Mouse (Mus musculus) activated CD4-positive, CD25-positive, alpha-beta regulatory T cell, adult 4 months (primary cell): ENCODE data around the gene Arr3. TPM values are rescaled to one million over a fixed set of nuclear protein-coding genes. Genes with fewer than 3 reads are reported as not detected.
A peak's percentile ranks its signal among the peaks of the same experiment; 100 is the strongest.

Source experiments
- ATAC-seq: one replicate; pipeline ENCODE4 v1.8.0; 2017
- polyA plus RNA-seq, 2 experiments: library from polyadenylated mRNA; unstranded; fragments of 100-300 nt; shearing (Covaris generic); gene quantifications; one replicate each; pipeline ENCODE4 v1.2.1; 2017

Gene Arr3
- not detected for polyA plus RNA-seq

DNA sequence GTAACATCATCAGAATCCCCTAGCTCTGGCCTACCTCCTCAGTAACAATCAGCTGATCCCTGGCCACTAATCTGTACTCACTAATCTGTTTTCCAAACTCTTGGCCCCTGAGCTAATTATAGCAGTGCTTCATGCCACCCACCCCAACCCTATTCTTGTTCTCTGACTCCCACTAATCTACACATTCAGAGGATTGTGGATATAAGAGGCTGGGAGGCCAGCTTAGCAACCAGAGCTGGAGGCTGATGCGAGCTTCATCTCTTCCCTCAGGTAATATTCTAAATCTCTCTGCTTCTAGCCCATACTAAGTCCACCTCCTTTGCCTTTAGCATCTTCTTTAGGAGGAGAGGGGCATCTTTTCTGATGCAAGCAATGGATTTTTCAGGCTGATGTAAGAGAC lies at the start of gene Arr3:
TSS of gene Arr3 (plus strand) at position 184 of the 400 bp plus-strand sequence.
- ATAC-seq, result no peak

DNA sequence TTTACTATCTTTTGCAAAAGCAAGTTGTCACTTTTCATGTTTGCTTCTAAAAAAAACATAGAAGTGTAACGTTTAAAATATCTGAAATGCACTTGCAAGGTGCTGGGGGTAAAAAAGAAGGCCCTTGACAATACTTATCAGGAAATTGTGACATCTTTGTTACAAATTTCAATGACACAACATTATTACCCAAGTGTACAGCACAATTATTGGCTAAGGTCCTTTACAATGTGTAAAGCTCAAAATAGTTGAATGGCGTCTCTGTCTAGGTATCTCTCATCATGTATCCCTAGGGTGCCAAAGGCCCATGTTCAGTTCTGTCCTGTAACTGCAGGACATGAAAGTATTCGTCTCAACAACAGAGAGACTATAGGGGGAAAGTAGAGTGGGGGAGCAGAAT lies 49.3 kb upstream of the Arr3 start:
- ATAC-seq, result no peak

DNA sequence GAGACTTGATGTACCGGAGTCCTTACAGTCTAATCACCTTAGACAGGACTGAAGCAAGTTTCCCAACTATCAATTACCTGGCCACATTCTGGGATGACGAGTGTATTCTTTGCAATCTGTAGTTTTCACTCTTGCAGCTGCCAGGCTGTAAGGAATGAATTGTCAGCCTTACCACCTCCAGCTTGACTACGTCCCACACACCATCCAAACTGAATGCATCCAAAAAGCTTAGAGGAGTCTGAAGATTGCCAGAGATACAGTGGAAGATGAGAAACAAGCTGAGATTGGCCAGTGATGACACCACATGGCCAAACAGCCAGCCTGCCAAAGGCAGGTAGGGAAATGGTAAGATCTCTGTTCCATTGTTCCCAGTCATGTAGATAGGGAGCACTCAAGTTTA lies 39.6 kb upstream of the Arr3 start:
- ATAC-seq, result no peak

DNA sequence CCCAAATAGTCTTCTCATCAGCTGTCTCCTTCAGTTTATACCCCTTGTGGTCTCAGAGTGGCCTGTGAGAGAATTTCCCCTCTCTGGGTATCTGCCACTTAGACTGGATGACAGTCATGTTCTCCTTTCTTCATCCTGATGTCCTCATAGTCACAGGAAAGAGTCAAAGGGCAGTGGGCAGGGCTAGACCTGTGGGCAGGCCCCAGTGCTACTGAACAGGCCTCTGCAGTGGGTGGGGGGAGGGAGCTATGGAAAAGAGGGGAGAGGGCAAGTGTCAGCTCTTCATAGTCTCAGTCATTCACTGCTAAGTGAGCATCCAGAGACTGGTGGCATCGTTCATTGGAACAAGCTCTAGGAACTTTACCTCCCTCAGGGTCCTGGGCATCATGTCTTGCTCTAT lies 33.3 kb upstream of the Arr3 start, which contains the start of gene Awat1:
TSS of gene Awat1 (plus strand) at position 301 of the 400 bp plus-strand sequence.
- ATAC-seq, result no peak

DNA sequence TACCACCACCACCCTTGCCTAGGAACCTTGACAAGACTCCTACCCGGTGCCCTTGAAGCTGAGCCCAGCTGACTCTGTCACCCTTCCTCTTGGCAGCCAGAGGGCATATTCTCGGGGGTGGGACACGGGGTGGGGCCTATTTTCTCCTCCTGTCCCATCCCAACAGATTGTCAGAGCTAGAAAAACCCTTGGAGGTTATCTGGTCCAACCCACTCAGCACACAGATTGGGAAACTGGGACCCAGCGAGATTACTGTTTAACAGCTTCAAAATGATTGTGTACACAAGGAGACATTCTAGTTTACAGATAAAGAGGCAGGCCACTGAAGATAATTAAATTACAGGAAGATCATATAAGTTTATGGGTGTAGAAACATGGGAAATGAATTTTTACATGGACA lies 10.5 kb upstream of the Arr3 start, which contains the start of gene P2ry4:
TSS of gene P2ry4 (minus strand) at position 79 of the 400 bp plus-strand sequence.
- no peak for ATAC-seq

DNA sequence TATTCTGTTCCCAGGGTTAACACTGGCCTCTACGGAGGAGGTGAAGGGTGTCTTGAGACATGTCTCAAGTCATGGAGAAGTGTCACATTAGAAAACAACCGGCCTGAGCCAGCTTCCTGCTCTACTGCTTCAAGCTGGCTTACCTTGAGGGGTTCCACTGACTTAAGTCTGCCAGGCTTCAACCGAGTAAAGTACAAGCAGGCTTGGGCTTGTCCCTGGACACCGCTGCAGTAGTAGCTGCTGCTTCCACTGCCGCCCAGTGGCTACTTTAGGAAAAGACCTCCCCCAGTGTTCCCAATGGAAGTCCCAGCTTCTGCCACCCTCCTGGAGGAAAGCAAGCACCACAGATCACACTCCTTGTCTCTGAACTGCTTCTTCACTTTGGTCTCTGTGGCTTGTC lies 7.9 kb upstream of the Arr3 start:
- no peak for ATAC-seq

DNA sequence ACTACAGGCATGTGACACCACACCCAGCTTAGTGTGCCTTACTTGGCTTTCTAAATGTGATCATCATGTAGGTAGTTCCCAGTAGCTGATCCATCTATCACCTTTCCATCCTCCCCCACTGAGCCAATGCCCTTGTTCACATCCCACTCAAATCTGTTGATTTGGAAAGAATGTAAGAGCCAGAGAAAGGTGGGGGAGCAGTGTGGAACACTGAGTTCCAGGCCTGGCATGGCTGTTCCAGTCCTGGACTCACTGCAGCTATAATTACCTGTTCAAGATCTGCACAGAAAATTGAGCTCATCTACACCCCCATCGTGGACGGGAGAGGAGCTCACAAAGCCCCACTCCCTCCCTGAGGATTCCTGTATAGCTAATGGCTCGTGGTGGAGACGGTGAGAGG lies 5.5 kb upstream of the Arr3 start:
- ATAC-seq, result no peak

DNA sequence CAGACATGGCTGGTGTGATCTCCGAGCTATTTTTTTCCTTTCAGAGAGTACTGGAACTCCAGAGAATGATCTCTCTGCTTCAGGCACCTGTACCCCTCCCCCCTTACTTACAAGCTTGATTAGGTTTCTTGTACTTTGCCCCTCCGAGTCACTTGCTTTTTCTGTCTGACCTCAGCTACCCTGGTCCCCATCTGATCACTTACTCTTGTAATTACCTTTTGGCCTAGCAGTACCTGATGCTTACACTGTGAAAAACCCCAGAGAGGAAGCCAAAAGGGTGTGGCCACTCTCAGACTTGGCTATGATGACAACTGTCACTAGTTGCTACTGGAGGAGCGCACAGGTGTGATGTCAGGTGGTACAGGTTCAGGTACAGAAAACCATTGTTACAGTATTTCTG lies 13.2 kb downstream of the Arr3 start:
- ATAC-seq, result no peak

DNA sequence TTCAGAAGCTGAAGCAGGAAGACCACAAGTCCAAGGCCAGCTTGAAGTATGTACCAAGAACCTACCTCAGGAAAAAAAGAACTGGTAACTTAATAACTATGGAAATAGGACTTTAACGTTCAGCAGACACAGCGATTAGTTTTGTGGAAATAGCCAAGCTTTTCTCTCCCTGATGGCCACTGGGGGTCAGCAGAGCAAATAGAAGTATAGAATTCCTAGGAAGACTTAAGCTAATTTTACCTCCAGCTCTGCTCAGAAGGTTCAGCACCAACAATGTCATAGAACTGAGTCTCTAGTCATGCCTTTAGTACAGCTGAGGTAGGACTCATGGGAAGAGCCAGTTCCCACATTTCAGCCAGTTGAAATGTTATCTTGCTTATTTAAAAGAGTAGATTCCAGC lies 16.1 kb downstream of the Arr3 start:
- no peak for ATAC-seq

DNA sequence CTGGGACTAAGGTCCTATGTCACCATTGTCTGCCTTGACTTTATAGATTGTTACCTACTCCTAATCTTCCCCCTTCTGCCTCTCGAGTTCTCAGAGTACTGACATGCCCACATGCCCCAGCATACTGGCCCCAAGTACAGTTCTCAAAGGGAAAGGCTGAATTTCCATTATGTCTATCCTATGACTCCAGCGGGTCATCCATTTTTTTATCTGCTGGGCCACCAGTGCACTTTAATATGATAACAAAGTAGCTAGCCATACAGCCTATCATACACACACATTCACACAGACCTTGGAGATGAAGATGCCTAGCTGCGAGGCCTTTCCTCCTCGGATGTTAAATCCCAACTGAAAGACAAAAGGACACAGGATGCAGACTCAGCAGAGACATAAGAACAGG lies 18.9 kb downstream of the Arr3 start:
- no peak for ATAC-seq

DNA sequence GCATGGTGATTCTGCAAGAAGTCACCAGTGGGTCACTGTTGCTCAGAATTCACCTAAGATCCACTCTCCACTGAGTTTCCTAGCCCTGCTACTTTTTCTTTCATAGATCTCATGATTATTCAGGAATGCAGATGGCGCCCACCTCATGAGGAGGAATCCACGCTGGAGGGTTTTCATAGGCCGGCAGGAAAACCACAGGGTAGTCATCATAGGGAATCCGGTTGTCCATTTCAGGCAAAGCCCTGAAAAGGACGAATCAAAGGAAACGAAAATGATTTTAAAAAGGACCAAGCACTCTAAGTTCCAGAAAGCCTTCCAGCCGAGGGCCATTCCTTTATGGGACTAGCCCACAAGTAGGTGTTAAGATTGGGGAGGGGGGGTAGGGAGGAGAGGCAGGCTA lies 19.8 kb downstream of the Arr3 start:
- no peak for ATAC-seq

DNA sequence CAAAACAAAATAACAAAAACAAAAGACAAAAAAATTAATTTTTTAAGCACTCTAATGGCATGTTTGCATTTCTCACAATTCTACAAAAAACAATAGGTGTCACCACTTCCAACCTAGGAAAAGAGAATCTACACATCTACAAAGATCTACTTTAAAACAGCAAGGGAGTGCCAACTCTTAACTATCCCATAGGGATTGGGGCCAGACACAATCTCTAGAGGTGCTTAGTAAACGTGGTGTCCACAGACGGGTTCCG lies 20.2 kb downstream of the Arr3 start, which contains the start of gene Kif4:
TSS of gene Kif4 (plus strand) at position 192 of the 256 bp plus-strand sequence.
- ATAC-seq, result no peak

DNA sequence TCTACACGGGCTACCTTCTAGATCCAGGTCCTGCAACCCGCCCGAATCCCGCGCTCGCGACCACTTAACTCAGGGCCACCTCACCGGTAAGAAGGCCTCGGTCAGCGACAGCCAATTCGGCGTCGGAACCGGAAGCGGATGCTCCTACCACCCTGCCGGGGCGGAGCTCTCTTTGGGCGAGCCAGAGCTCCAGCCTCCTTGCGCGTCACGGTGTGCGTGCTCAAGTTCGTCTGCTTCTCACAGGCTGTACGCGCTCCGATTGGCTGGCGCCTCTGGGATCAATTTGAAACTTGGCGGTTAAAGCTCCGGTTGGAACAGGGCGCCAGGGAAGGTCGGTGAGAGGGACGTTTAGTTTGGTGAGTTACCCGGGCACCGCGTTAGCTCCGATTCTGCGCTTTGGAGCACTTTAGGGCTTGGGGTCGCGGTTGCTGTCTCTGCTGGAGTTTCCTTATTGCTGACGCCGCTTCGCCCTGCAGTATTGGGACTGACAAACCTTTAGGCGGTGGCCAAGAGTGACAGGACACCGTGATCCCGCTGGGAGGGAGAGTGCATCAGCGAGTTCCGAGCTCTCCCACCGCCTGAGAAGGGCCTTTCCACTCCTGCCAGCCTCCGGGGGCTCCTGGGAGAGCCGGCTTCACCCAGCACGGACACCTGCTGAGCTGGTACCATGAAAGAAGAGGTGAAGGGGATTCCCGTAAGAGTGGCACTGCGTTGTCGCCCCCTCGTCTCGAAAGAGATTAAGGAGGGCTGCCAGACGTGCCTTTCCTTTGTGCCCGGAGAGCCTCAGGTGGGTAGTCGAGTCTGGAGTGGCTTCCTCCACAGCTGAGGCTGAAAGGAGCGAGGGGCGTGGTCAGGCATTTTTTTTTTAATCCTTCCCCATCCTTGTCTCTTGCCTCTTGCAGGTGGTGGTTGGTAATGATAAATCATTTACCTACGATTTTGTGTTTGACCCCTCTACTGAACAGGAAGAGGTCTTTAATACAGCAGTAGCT lies 20.8 kb downstream of the Arr3 start, which contains the start of gene Pdzd11:
TSS of gene Pdzd11 (minus strand) at position 767 of the 992 bp plus-strand sequence.
- peak; percentile 99 for ATAC-seq

DNA sequence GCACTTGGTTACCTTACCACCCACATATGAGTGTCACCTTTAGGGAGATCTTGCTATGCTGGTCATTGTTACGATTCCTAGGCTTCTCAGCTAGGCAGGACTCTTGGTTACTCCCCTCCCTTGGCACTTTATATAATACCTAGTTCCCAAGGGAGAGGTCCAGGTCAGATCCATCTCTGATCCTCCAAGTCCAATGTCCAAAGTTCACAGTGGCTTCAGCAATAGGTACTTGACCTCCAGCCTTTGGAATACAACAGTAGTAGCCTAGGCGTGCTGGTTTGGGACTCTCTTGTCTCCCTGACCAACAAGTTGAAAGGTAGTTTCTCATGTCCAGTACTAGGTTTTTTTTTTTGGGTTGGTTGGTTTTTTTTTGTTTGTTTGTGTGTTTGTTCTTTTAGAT lies 23.8 kb downstream of the Arr3 start:
- ATAC-seq, result no peak

DNA sequence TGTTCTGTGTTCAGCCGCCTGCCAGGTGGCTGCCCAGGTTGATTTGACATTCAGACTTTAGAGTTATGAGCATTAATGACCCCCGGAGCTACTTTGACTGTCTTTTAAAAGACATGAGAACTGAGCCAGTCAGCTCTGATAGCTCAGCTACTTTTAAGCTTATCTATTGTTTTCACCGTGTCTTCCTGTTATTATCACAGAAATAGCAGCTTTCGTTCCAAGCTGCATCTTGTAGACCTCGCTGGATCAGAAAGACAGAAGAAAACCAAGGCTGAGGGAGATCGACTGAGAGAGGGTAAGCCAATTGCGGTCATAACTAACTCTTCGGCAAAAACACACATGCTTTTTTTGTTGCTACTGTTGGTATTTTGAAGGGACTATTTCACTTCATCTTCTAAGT lies 33.2 kb downstream of the Arr3 start:
- ATAC-seq, result no peak

DNA sequence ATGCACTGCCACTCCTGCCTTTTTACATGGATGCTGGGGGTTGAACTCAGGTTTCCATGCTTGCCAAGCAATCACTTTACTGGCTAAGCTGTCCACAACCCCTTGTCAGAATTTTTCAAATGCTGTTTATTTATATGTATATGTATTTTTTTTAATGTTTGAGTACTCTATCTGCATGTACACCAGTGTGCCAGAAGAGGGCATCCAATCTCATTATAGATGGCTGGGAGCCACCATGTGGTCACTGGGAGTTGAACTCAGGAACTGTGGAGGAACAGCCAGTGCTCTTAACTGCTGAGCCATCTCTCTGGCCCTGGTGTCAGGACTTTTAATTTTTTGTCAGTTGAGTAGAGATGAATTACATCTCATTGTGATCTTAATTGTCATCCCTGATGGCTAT lies 47.6 kb downstream of the Arr3 start:
- ATAC-seq, result no peak

DNA sequence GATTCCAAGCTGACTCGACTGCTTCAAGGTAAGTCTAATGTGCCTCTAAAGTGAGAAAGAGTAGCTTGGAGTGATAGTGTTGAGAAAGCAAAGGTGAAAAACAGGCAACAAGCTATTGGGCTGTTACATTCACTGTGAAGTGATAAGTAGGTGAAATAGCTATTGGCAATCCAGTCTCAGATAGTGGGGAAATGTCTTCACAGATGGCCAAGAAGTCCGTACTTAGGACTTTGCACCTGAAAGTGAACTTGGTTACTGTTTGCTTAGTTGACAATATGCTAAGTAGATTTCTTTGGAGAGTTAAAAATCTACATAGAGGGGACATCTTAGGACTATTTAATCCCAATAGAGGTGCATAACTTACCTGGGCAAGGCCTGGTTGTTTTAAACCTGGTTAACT lies 59.5 kb downstream of the Arr3 start:
- ATAC-seq, result no peak

Other genes starting within 250 kb of the Arr3 start
- gene Otud6a, start 176.5 kb upstream of the Arr3 start, polyA plus RNA-seq, result not detected
- gene Awat2, start 162.8 kb upstream of the Arr3 start, polyA plus RNA-seq, result under 1 TPM in 1 of 2 experiments, not detected in 1; 0.90 TPM
- 100 to 1,000 TPM in 1 of 2 experiments, 10 to 100 TPM in 1; 94.8 to 103 TPM for gene Igbp1, start 111.2 kb upstream of the Arr3 start, polyA plus RNA-seq
- gene Dgat2l6, start 80.7 kb upstream of the Arr3 start, polyA plus RNA-seq, result not detected
- not detected for gene Awat1, start 33.2 kb upstream of the Arr3 start, polyA plus RNA-seq
- not detected for gene P2ry4, start 10.6 kb upstream of the Arr3 start, polyA plus RNA-seq
- gene Kif4, start 20.2 kb downstream of the Arr3 start, polyA plus RNA-seq, result 1 to 10 TPM; 5.2 to 7.3 TPM
- 10 to 100 TPM; 53.6 to 73.1 TPM for gene Pdzd11, start 21.1 kb downstream of the Arr3 start, polyA plus RNA-seq
- gene Gdpd2, start 124.4 kb downstream of the Arr3 start, polyA plus RNA-seq, result not detected
- gene Dlg3, start 162.2 kb downstream of the Arr3 start, polyA plus RNA-seq, result 1 to 10 TPM; 1.9 to 2.3 TPM